Mouse (Mus musculus) cerebellum, adult 11-12 months (tissue): ENCODE measurements around the gene Hapln3.

Source experiments
- DNase-seq: peaks from one replicate; pipeline ENCODE4 v3.0.0; 2022

Gene Hapln3

DNA sequence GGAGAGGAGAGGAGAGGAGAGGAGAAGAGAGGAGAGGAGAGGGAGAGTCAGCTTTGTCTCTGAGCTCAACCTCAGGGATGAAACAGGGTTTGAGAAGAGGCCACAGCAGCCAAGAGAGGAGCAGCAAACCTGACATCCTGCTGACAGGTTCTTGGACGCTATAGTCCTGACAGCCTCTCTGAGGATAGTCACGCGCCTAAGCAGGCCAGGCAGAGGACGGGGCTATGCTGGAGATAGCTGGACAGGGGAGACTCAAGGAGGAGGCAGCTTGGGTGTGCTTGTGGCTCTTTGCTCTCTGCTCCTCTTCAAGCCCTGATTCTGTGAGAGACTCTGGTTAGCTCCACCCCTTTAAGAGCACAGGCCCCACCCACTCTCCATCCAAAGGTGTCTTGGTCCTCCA is 62.6 kb downstream of the Hapln3 start:
- DNase-seq = no peak

DNA sequence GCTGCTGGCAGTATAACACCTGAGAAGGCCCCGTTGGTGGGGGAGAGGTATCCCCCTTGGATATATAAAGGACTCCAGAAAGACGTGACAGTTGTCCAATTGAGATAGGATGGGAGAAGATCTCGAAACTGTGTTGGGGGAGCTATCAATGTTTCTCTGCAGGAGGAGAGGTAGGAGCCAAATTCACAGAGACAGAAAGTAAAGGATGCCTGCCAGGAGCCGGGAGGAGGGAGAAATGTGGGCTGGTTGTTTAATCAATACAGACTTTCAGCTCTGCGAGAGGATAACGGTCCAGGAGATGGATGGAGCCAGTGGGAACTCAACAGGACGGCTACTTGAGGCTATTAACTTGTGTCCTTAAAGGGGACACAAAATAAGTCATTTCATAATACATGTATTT is 63.4 kb downstream of the Hapln3 start:
- no peak for DNase-seq
